21 mouse cellular contexts compared by ENCODE assay signal in genomic region chr4:65976251-65976650, GRCm38 (mm10).
DNase-seq lines count a peak whose midpoint lies in the region; ATAC-seq lines count a peak whose summit lies in the region.
"Had no signal": no experiment of that assay in that cellular context is flagged by ENCODE, and none has a peak within 500 bp of the region (broad histone marks: within the 10 kb centered on the region; RNA-seq: fewer than 3 reads in every experiment).

No protein-coding gene starts in this region.

- H3K4me2 ChIP-seq in liver, embryonic 12.5 days = no peak overlapping the region
- H3K4me2 ChIP-seq: forebrain, embryonic 12.5 days; heart, embryonic 13.5 days; hindbrain, embryonic 14.5 days had no signal

- whole genome bisulfite sequencing in liver, embryonic 12.5 days (ENCODE audit: insufficient replicate concordance) = 64% methylated on average over 3 of the region's 3 CpGs

- H3K27me3 ChIP-seq in liver, embryonic 12.5 days (replicated peaks) = no peaks in the 10 kb centered on the region
- H3K27me3 ChIP-seq: forebrain, embryonic 12.5 days; heart, embryonic 13.5 days had no signal

- H3K4me3 ChIP-seq in liver, embryonic 12.5 days = no peak overlapping the region
- H3K4me3 ChIP-seq: forebrain, embryonic 12.5 days; gastrocnemius, adult 2 months; heart, embryonic 13.5 days; limb, embryonic 10.5 days had no signal

- no peak for ATAC-seq in liver, embryonic 12.5 days
- ATAC-seq: midbrain, embryonic 16.5 days had no signal

- intact Hi-C loops in gastrocnemius, postnatal 36 days (cut with DNase I) = no loop called here

- DNase-seq in right cerebral cortex, adult 18-20 months = peak; percentile 81
- DNase-seq in right cerebral cortex, postnatal 4 days = no peak
- DNase-seq in left cerebral cortex, adult 18-20 months (ENCODE audit: low spot score in 2 of 2) = peak; percentile 53 to 71
- DNase-seq in right cerebral cortex, adult 2 months (ENCODE audit: low spot score in 2 of 2) = peak; percentile 40 to 52
- DNase-seq in gastrocnemius, postnatal 36 days = no peak
- no peak for DNase-seq in adrenal gland, adult 2 months
- DNase-seq: B cell, adult 2 months; cerebellum, adult 9-11 months; gastrocnemius, adult 2 months; heart, adult 11 months; kidney, adult 9 months; kidney, postnatal 36 days; lung, adult 2 months; lung, postnatal 36 days; thymus, adult 2 months had no signal

- no peaks in the 10 kb centered on the region for H3K4me1 ChIP-seq in liver, embryonic 12.5 days
- H3K4me1 ChIP-seq: forebrain, embryonic 12.5 days; heart, embryonic 13.5 days; limb, embryonic 10.5 days had no signal

- H3K27ac ChIP-seq in liver, embryonic 12.5 days = no peak overlapping the region
- H3K27ac ChIP-seq: forebrain, embryonic 12.5 days; gastrocnemius, adult 2 months; heart, embryonic 13.5 days; hindbrain, embryonic 14.5 days; limb, embryonic 10.5 days had no signal

- H3K9me3 ChIP-seq in liver, embryonic 12.5 days (replicated peaks) = no peaks in the 10 kb centered on the region
- H3K9me3 ChIP-seq: forebrain, embryonic 12.5 days; heart, embryonic 13.5 days; limb, embryonic 10.5 days had no signal

- no peak overlapping the region for H3K9ac ChIP-seq in liver, embryonic 12.5 days
- H3K9ac ChIP-seq: forebrain, embryonic 12.5 days; heart, embryonic 13.5 days; hindbrain, embryonic 14.5 days had no signal

- H3K36me3 ChIP-seq in liver, embryonic 12.5 days = no peaks in the 10 kb centered on the region
- H3K36me3 ChIP-seq: forebrain, embryonic 12.5 days; heart, embryonic 13.5 days; limb, embryonic 10.5 days had no signal

Comparison
In these comparisons a context has a peak if more than half of its experiments do, and no peak if none do; other contexts are left out.
1. DNase-seq: peak in right cerebral cortex, adult 18-20 months (single experiment), left cerebral cortex, adult 18-20 months (2 of 2) and right cerebral cortex, adult 2 months (2 of 2); none in right cerebral cortex, postnatal 4 days (single experiment), gastrocnemius, postnatal 36 days (0 of 2) and adrenal gland, adult 2 months (single experiment).